17 mouse cellular contexts compared by ENCODE assay signal in the genomic region with DNA sequence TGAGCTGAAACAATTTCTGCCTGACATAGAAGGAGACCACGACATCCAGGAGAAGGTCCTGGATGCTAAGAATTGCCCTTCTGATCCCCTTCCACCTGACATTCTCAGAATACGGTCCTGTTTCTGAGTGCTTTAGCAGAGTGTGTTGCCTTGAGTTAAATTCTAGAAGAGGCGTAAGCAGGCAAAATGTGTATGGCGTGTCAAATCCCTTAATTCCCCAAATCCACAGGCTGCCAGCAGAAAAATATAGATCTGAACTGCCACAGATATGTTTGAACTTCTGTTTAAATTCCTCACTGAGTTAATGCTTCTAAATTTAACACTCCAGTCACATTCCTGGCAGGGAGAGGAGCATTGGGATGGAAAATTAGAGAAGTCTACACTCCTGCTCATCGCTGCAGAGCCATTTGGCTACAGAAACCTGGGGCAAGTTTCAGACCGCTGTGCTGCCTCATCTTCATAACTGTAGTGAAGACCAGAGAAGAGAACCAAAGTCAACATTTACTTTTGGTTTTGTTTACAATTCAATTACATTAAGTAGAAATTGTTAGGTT.
"Had no signal": no experiment of that assay in that cellular context is flagged by ENCODE, and none has a peak within 500 bp of the region (broad histone marks: within the 10 kb centered on the region; RNA-seq: fewer than 3 reads in every experiment).

No protein-coding gene starts in this region.

- H3K36me3 ChIP-seq: limb, embryonic 12.5 days; liver, embryonic 13.5 days; lung, embryonic 15.5 days; midbrain, embryonic 12.5 days; neural tube, embryonic 15.5 days had no signal

- DNase-seq: kidney, postnatal 10 days; liver; liver, embryonic 13.5 days; liver, postnatal 0 days; lung, postnatal 14 days; right cerebral cortex, adult 18-20 months; right cerebral cortex, postnatal 4 days; spleen, adult 18-20 months; thymus, postnatal 4 days had no signal

- H3K9me3 ChIP-seq: limb, embryonic 12.5 days; liver, embryonic 13.5 days; lung, embryonic 15.5 days; midbrain, embryonic 12.5 days; neural tube, embryonic 15.5 days had no signal

- ATAC-seq: intestine, embryonic 16.5 days; liver, postnatal 0 days had no signal

- H3K27me3 ChIP-seq: limb, embryonic 12.5 days; liver, embryonic 13.5 days; lung, embryonic 15.5 days; midbrain, embryonic 12.5 days; neural tube, embryonic 15.5 days had no signal

- H3K4me2 ChIP-seq: limb, embryonic 12.5 days; liver, embryonic 13.5 days; lung, embryonic 15.5 days; midbrain, embryonic 12.5 days; neural tube, embryonic 15.5 days had no signal

- H3K4me3 ChIP-seq: left cerebral cortex, adult 2 months; limb, embryonic 12.5 days; liver, embryonic 13.5 days; lung, embryonic 15.5 days; midbrain, embryonic 12.5 days; myocyte; neural tube, embryonic 15.5 days had no signal

- H3K27ac ChIP-seq: left cerebral cortex, adult 2 months; limb, embryonic 12.5 days; liver, embryonic 13.5 days; lung, embryonic 15.5 days; macrophage; midbrain, embryonic 12.5 days; neural tube, embryonic 15.5 days had no signal

- H3K9ac ChIP-seq: limb, embryonic 12.5 days; liver, embryonic 13.5 days; liver, postnatal 0 days; lung, embryonic 15.5 days; midbrain, embryonic 12.5 days; neural tube, embryonic 15.5 days had no signal

- H3K4me1 ChIP-seq: limb, embryonic 12.5 days; liver, embryonic 13.5 days; lung, embryonic 15.5 days; midbrain, embryonic 12.5 days; neural tube, embryonic 15.5 days had no signal
